Mouse (Mus musculus) neural tube, embryonic 15.5 days (tissue): ENCODE results near the gene Gcdh. TPM values are rescaled to one million over a fixed set of nuclear protein-coding genes. Genes with fewer than 3 reads are reported as not detected.

ENCODE experiments used
- ATAC-seq: fragments of 200-750 bp; cut with Nextera tagmentation; 2 replicates; pipeline ENCODE4 v1.8.0; 2017; ENCODE audit warnings: mild to moderate bottlenecking, moderate TSS enrichment, moderate library complexity; ENCODE audit not compliant: low FRiP score
- H3K27ac ChIP-seq: fragments of 300-500 bp; sonication (generic); replicated peaks from 2 replicates; pipeline ENCODE4 v1.5.1; 2015; ENCODE audit warnings: mild to moderate bottlenecking, inconsistent platforms
- H3K27me3 ChIP-seq: fragments of 300-500 bp; sonication (generic); replicated peaks from 2 replicates; pipeline ENCODE4 v1.6.1; 2015; ENCODE audit warnings: inconsistent platforms
- H3K36me3 ChIP-seq: fragments of 300-500 bp; sonication (generic); 2 replicates; pipeline ENCODE4 v1.6.1; 2015; ENCODE audit warnings: inconsistent platforms
- H3K4me1 ChIP-seq: fragments of 300-500 bp; sonication (generic); 2 replicates; pipeline ENCODE4 v1.6.1; 2015; ENCODE audit warnings: inconsistent platforms
- H3K4me2 ChIP-seq: fragments of 300-500 bp; sonication (generic); 2 replicates; pipeline ENCODE4 v1.6.1; 2015; ENCODE audit warnings: inconsistent platforms, mild to moderate bottlenecking, moderate library complexity
- H3K4me3 ChIP-seq: fragments of 300-500 bp; sonication (generic); replicated peaks from 2 replicates; pipeline ENCODE4 v1.5.1; 2015; ENCODE audit warnings: mild to moderate bottlenecking, inconsistent platforms
- H3K9ac ChIP-seq: fragments of 300-500 bp; sonication (generic); replicated peaks from 2 replicates; pipeline ENCODE4 v1.6.1; 2015; ENCODE audit warnings: mild to moderate bottlenecking, inconsistent platforms
- H3K9me3 ChIP-seq: fragments of 300-500 bp; sonication (generic); replicated peaks from 2 replicates; pipeline ENCODE4 v1.6.1; 2016; ENCODE audit warnings: inconsistent platforms
- WGBS: fragments of 180-500 bp; shearing (Covaris S2); methylation state at CpG from one replicate; pipeline ENCODE4 v1.1.7; 2015; ENCODE audit warnings: mixed read lengths; 5-methylcytosine and 5-hydroxymethylcytosine counted together
- polyA plus RNA-seq: library from polyadenylated mRNA; unstranded; fragments of >200 nt; fragmentation: Nextera tagmentation; extraction: Ambion mirVana; gene quantifications from 2 replicates; pipeline ENCODE4 v1.2.1, GENCODE M21; 2015

Gcdh gene
- polyA plus RNA-seq, 1 experiment from 2014 or later, result 39.8 TPM

DNA sequence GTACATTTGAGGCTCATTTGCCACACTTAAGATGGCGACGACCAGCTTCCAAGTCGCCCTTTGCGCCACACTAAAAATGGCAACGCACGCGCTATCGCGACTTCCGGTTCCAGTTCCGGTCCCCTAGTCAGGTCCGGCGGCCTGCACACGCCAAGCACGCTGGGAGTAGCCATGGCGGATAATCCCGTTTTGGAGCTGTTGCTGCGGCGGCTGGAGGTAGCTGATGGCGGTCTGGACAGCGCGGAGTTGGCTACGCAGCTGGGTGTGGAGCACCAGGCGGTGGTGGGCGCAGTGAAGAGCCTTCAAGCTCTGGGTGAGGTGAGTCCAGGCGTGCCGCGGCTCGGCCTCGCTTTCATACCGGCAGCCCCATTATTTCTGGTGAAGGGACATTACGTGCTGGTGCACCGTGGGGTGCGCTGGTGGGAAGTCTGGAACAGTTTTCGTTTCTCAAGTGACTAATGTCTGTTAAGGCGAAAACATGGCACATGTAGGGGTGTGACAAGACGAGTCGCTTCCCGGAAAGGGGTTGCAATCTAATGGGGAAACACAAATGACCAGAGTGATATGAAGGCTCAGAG, 36.8 kb downstream of the Gcdh start, which contains the start of gene Farsa:
Gene Farsa, plus strand, starts transcription at position 126 of the 578 bp plus-strand sequence.
- peak; percentile 93 for ATAC-seq
- Histone ChIP-seq H3K4me3 (peak within 1 kb of the TSS; percentile 79), H3K4me2 (peak within 1 kb of the TSS; percentile 90), H3K9me3 (no peaks in the 10 kb centered on the region), H3K27ac (peak within 1 kb of the TSS; percentile 84), H3K9ac (peak within 1 kb of the TSS; percentile 82), H3K4me1 (peaks cover 22% of the 10 kb centered on the region), H3K27me3 (no peaks in the 10 kb centered on the region), H3K36me3 (peaks cover 24% of the 10 kb centered on the region)
- WGBS, result under 1% methylated on average over 39 of the region's 39 CpGs

DNA sequence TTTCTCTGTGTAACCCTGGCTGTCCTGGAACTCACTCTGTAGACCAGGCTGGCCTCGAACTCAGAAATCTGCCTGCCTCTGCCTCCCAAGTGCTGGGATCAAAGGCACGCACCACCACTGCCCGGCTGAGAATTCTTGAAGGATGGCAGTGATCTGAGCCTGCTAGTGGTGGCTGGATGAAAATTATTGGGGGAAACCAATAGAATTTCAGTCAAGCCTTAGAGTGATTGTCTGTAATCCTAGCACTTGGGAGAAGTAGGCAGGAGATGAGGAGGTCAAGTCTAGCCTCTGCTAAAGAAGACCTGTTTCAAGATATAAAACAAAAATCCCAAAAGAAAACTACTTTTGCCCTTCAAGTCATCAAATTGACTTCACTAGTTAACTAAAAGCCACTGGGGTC, 37.3 kb downstream of the Gcdh start:
- Histone ChIP-seq H3K27ac (no peak overlapping the region), H3K9ac (no peak overlapping the region), H3K36me3 (peaks cover 20% of the 10 kb centered on the region), H3K4me3 (no peak overlapping the region; the same call in 1 of the 2 replicates), H3K4me1 (peaks cover 22% of the 10 kb centered on the region), H3K27me3 (no peaks in the 10 kb centered on the region), H3K9me3 (no peaks in the 10 kb centered on the region), H3K4me2 (peak overlapping the region; percentile 90; the same call in 1 of the 2 replicates)
- ATAC-seq, result peak; percentile 29; the same call in 1 of the 2 replicates
- 98% methylated on average over 3 of the region's 3 CpGs for WGBS

DNA sequence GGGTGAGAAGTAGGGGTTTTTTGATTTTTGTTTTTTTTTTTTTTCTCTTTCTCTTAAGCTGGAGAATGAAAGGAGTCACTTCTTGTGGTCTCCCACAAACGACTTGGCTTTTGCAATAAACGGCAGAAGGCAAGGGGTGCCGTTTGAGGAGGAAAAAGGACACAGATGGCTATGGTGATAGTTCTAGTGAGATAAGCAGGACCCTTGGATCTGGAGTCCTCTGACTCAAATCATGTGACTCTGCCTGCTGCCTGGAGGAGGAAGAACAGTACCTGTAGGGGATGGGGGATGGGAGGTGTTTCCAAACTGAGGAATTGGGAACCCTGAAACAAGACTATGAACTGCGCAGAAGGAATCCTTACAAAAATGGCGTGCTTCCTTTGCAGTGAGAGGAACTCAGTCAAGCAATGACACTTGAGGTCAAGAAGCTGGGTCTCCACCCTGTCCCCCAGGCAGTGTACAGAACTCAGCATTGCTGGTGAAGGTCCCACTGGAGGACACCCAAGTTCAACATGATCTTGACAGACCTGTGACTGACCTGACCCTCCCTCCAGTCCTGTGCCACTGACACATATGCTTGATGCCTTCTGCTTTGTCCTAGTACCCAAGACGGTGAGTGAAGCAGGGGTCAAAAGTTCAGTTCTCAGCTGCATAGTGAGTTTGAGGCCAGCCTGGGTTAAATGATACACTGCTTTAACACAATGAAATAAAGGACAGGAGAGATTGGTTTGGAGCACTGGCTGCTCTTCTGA, 45.9 kb downstream of the Gcdh start:
- Histone ChIP-seq H3K4me2 (peak overlapping the region; percentile 79), H3K36me3 (peaks cover 24% of the 10 kb centered on the region), H3K27ac (peak overlapping the region; percentile 87), H3K27me3 (no peaks in the 10 kb centered on the region), H3K9ac (peak overlapping the region; percentile 74), H3K4me3 (peak overlapping the region; percentile 63), H3K4me1 (peaks cover 34% of the 10 kb centered on the region), H3K9me3 (no peaks in the 10 kb centered on the region)
- WGBS, result 39% methylated on average over 6 of the region's 6 CpGs
- no peak for ATAC-seq

DNA sequence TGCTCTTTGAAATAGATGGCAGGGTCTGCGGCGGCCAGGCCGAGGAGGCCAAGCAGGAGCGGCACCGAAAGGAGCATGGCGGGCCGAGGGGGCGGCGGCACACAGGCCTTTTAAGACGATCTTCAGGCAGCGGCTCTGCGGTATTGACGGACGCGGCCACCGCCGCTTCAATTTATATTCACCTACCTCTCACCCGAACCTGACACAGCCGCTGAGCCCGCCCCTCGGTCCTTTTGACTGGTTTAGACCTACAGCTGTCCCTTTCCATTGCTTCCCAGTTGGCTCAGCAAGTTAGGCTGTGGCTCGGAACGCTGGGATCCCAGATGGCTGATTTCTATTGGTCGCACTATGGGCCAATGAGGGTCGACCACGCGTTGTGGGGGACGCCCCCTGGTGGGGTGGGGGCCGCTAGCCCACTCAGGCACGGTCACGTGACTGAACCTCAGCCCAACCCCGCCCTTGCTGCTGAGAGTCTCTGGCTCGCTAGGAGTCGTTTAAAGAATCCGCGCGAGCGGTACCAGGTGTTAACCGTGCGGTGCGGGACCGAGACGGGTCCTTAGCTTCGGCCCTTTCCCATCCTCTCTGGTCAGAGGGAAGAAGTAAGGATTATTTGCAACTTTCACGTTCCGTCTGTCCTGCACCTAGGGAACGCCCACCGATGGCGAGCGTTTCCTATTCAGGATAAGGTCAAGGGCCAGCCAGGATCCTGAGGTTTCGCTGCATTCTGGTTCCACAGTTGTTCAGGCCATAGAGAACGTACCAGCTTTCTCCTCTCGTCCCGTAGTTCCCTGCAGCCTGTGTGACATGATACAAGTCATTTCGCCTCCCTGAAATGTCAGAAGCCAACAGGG, 46.8 kb downstream of the Gcdh start, which contains the start of gene Calr:
Gene Calr, minus strand, starts transcription at position 213 of the 851 bp plus-strand sequence.
- H3K9me3 ChIP-seq, result no peaks in the 10 kb centered on the region
- peaks cover 42% of the 10 kb centered on the region for H3K4me1 ChIP-seq
- H3K27ac ChIP-seq, result peak within 1 kb of the TSS; percentile 87
- no peaks in the 10 kb centered on the region for H3K27me3 ChIP-seq
- H3K36me3 ChIP-seq, result peaks cover 34% of the 10 kb centered on the region
- peak within 1 kb of the TSS; percentile 89 for H3K9ac ChIP-seq
- WGBS, result under 1% methylated on average over 55 of the region's 55 CpGs
- H3K4me2 ChIP-seq, result peak within 1 kb of the TSS; percentile 79
- H3K4me3 ChIP-seq, result peak within 1 kb of the TSS; percentile 63
- peak; percentile 99 for ATAC-seq

DNA sequence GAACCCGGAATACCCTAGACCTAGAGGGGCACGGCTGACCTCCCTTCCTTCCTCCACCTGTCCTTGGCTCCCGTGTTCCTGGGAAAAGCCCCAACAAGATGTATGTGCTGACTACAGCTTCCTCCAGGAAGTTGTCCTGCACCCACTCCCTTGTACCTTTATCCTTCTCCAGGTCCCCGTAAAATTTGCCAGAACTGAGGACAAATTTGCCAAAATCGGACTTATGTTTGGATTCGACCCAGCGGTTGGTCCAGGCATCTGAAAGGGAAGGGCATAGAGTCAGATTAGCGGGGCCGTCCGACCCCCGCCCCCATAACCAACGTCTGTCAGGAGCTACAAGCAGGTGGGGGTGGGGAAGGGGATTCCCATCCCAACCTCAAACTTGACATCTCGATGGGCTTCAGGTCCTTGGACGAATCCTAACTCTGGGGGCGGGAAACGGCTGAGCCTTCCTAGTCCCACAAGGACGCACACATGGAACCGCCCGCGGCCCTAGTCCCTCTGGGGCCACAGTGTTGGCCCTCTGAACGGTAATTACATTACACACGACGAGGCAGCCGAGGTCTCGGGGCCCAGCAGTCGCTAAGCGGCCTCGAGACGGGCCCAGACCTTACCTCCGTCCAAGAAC, 47.5 kb downstream of the Gcdh start:
- H3K36me3 ChIP-seq, result peaks cover 41% of the 10 kb centered on the region
- H3K27me3 ChIP-seq, result no peaks in the 10 kb centered on the region
- ATAC-seq, result peak; percentile 21
- peak overlapping the region; percentile 77 for H3K4me2 ChIP-seq
- H3K4me3 ChIP-seq, result peak overlapping the region; percentile 63
- WGBS, result 1% methylated on average over 30 of the region's 30 CpGs
- peak overlapping the region; percentile 83 for H3K27ac ChIP-seq
- H3K9ac ChIP-seq, result peak overlapping the region; percentile 89
- H3K4me1 ChIP-seq, result peaks cover 47% of the 10 kb centered on the region
- no peaks in the 10 kb centered on the region for H3K9me3 ChIP-seq

DNA sequence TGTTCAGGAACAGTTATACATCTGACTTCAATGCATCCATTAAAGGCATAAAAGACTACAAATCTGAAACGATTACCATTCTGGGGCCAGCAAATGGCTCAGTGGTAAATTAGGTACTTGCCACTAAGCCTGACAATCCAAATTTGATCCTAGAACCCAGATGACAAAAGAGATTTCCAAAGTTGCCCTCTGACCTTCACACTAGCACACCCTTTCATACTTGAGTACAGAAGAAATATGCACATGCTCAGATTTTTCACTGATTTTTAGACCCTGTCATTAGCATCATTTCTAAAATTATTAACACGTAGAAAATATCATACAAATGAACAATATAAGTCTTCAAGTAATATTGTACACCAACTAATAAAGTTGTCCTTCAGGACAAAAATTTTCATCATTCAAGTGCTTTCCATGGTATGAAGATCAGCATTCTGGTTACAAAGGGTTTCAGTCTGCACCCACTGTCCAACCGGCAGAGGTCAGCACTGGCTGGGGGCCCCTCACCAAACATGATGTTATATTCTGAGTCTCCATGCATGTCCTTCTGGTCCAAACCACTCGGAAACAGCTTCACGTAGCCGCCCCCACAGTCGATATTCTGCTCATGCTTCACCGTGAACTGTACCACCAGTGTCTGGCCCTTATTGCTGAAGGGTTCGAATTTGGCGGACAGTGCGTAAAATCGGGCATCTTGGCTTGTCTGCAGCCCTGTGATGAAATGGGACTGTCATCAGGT, 48.2 kb downstream of the Gcdh start:
- no peak for ATAC-seq
- peak overlapping the region; percentile 63 for H3K4me3 ChIP-seq
- peaks cover 48% of the 10 kb centered on the region for H3K4me1 ChIP-seq
- peak overlapping the region; percentile 77 for H3K4me2 ChIP-seq
- H3K27ac ChIP-seq, result peak overlapping the region; percentile 83
- peak overlapping the region; percentile 89 for H3K9ac ChIP-seq
- WGBS, result 17% methylated on average over 12 of the region's 12 CpGs
- H3K9me3 ChIP-seq, result no peaks in the 10 kb centered on the region
- peaks cover 42% of the 10 kb centered on the region for H3K36me3 ChIP-seq
- H3K27me3 ChIP-seq, result no peaks in the 10 kb centered on the region

DNA sequence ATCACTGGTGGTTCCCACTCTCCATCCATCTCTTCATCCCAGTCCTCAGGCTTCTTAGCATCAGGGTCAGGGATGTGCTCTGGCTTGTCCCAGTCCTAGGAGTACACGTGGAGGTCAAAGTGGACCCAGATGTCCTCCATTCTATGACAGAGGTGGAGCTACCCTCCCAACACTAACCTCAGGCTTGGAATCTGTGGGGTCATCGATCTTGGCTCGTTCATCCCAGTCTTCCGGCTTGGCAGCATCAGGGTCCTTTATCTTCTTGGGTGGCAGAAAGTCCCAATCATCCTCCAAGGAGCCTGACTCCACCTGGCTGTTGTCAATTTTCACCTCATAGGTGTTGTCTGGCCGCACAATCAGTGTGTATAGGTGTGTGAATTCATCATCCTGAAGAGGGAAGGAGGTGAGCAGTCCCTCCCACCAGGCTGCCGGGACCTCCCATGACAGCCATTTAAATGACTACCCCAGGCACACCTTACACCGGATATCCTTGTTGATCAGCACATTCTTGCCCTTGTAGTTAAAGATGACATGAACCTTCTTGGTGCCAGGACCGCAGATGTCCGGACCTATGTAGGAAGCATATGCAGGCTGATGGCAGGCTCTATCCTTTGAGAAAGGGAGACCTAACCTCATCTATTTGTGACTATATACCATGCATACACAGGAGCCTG, 49.2 kb downstream of the Gcdh start:
- peaks cover 51% of the 10 kb centered on the region for H3K4me1 ChIP-seq
- H3K9me3 ChIP-seq, result no peaks in the 10 kb centered on the region
- peak overlapping the region; percentile 54; the same call in 1 of the 2 replicates for H3K27ac ChIP-seq
- ATAC-seq, result no peak
- H3K4me3 ChIP-seq, result peak overlapping the region; percentile 63
- peaks cover 42% of the 10 kb centered on the region for H3K36me3 ChIP-seq
- H3K9ac ChIP-seq, result peak overlapping the region; percentile 89; the same call in 1 of the 2 replicates
- H3K27me3 ChIP-seq, result no peaks in the 10 kb centered on the region
- WGBS, result 89% methylated on average over 9 of the region's 9 CpGs
- peak overlapping the region; percentile 77 for H3K4me2 ChIP-seq

DNA sequence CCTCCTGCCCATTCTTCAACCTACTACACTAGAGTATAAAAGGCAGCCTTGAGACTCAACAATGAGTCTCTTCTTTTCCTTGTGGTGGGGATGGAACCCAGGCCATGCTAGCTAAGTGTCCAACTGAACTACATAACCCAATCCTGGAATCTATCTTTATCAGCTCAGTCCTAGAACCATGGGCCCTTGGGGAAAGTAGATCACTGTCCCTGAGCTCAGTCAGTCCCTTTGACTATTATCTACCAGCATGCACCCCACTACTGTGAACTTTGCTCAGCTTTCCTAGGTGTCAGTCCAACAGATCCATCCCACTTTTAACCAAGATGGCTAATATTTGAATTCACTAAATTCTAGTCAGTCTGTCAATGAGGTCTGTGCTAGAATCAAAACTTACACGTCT, 52.2 kb downstream of the Gcdh start:
- no peak for ATAC-seq
- Histone ChIP-seq H3K27me3 (no peaks in the 10 kb centered on the region), H3K4me2 (no peak overlapping the region), H3K9me3 (no peaks in the 10 kb centered on the region), H3K36me3 (peaks cover 67% of the 10 kb centered on the region), H3K9ac (no peak overlapping the region), H3K4me1 (peaks cover 57% of the 10 kb centered on the region), H3K4me3 (no peak overlapping the region), H3K27ac (no peak overlapping the region)
- 83% methylated on average over 1 of the region's 1 CpGs for WGBS

DNA sequence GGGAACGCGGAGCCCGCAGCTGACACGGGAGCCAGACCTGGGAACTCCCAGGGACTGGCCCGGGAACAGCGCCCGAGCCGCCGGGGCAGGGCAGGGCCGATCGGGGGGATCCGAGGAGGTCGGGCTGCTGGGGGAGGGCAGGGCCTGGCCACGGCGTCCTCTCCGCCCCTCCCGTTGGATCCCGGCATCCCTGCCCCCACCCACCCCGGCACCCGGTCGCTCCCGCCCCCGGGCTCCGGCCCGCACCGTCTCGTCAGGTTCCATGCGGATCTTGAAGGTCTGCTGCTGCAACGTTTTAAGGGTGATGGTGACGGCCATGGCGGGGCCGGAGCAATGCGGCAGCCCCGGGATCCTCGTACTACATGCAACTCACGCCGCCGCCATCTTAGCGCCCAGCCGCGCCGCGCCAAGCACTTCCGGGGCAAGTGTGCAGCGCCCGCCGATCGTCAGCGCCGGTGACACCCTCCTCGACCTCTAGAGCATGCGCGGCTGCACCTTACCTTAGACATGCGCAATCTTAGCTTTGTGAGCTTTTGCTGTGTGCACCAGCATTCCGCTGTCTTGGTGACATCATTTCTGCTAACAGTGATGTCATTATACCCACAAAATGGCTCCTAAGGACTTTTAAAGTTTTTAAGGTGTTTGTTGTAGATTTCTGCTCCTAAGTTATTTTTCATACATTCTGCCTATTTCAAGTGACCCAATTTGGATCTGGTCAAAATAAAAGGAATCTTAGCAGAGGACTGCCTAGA, 53.3 kb downstream of the Gcdh start, which contains the start of gene Rad23a:
Gene Rad23a, minus strand, starts transcription at position 418 of the 752 bp plus-strand sequence.
- Histone ChIP-seq H3K27me3 (no peaks in the 10 kb centered on the region), H3K9ac (peak within 1 kb of the TSS; percentile 74), H3K4me1 (peaks cover 65% of the 10 kb centered on the region), H3K4me3 (peak within 1 kb of the TSS; percentile 74), H3K36me3 (peaks cover 77% of the 10 kb centered on the region), H3K9me3 (no peaks in the 10 kb centered on the region), H3K4me2 (peak within 1 kb of the TSS; percentile 64), H3K27ac (peak within 1 kb of the TSS; percentile 91)
- WGBS, result under 1% methylated on average over 54 of the region's 55 CpGs
- peak; percentile 96 for ATAC-seq

DNA sequence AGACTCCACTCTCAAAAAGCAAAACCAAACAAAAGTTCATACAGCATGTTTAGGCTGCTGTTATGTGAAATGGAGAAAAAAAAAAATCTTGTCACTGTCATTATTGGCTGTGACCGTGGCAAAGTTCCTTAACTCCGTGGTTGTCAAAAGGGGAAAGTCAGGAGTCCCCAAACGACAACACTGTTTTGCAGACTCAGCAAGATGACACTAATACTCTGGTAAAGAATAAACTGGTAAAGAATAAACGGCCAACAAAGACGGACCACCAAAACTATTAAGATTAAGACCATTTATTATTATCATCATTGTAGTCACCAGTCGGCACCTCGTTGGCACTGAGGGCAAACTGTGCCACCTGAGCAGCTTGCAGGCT, 53.9 kb downstream of the Gcdh start:
- Histone ChIP-seq H3K27me3 (no peaks in the 10 kb centered on the region), H3K27ac (peak overlapping the region; percentile 91), H3K4me3 (peak overlapping the region; percentile 74), H3K4me1 (peaks cover 63% of the 10 kb centered on the region), H3K9ac (peak overlapping the region; percentile 74), H3K9me3 (no peaks in the 10 kb centered on the region), H3K36me3 (peaks cover 77% of the 10 kb centered on the region), H3K4me2 (peak overlapping the region; percentile 64)
- no peak for ATAC-seq
- 3% methylated on average over 7 of the region's 7 CpGs for WGBS
